Mouse (Mus musculus) urinary bladder, adult 18-20 months (tissue): Measurements from ENCODE around the gene Ptgir.
"Not testable (repeated sequence)": the region's sequence is repeated elsewhere in the genome, so short reads cannot be mapped to it uniquely, and the experiment has no call there.

Experiments used
- DNase-seq, 2 experiments: peaks; one replicate each; pipeline ENCODE4 v3.0.0; 2022; ENCODE audit warnings: low spot score in 2 of 2, mixed read lengths in 2 of 2

Ptgir gene

DNA sequence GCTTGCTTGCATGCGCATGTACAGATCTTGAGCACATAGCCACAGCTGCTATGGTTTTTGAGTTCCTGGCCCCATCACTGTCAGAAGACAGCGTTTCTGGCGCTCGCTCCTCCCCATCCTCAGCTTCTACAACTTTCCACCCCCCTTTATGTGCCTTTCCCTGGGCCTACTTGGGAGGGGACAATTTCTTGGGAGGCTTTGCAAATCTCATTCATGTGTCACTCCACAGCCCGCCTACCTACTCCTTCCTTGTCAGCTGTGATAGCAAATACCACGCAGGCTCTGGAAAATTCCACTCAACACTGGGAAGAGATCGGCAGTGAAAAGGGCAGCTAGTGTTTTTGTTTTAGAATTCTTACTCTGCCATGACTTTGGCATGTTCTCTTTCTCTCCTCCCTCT lies 34.0 kb downstream of the Ptgir start:
- no peak for DNase-seq

DNA sequence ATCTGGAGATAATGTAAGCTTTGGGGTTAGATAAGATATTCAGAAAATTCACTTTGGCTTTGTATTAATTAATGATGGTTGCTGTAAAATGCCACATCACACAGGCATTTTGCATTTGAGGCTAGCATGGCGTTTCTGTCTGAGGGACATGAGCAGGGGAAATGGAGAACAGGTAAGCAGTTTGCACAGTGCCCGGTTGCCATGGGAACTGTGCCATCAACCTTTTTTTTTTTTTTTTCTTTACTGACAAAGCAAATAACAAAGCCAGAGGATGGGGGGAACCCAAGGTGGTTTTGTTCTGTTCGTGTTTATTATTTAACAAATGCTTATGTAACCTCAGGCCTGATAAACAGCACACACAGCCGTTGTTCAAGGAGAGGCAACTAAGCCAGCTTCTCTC lies 36.6 kb downstream of the Ptgir start:
- no peak for DNase-seq

- peak in 1 of 2 experiments; percentile 34 for DNase-seq
These were observed 37.9 kb downstream of the Ptgir start, which contains the start of gene Pnmal2 for GRCm38 (mm10) chr7:16944061-16944807. Gene Pnmal2, plus strand, starts transcription at chr7:16944682.

DNA sequence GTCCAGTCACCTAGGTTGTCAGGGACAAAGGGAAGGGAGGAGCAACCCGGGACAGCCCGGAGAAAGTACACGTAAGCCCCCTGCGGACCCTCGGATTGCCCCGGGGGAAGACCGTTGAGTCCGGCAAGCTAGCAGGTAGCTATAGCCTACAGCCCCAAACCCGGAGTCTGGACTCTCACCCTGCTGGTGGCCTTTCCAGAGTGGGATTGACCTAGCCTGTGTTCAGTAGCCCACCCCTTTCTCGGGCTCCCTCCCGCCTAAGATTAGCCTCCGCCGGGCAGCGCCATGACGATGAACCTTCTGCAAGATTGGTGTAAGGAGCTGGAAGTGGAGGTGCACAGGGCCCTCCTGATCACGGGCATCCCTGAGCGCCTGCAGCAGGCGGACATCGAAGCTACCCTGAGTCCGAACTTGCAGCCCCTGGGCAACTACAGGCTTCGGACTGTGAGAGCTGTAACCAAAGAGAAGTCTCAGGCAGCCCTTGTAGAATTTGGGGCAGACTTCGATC lies 38.6 kb downstream of the Ptgir start:
- DNase-seq: no peak

DNA sequence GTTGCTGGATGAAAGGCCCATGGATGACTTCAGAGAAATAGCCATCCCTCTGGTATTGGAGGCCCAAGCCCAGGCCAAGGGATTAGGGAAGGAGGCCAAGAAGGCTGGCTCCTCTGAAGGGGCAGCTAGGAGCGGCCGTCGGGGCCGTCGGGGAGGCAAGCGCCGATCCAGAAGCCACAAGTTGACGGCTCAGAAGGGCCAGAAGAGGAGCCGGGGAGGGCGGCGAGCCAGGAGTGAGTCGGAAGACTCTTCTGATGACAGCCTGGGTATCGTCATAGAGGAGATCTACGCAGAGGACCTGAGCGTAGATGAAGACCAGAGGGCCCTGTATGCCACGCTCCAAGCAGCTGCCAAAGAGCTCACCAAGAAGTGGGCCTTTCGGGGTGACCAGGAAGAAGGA lies 39.1 kb downstream of the Ptgir start:
- DNase-seq: no peak

DNA sequence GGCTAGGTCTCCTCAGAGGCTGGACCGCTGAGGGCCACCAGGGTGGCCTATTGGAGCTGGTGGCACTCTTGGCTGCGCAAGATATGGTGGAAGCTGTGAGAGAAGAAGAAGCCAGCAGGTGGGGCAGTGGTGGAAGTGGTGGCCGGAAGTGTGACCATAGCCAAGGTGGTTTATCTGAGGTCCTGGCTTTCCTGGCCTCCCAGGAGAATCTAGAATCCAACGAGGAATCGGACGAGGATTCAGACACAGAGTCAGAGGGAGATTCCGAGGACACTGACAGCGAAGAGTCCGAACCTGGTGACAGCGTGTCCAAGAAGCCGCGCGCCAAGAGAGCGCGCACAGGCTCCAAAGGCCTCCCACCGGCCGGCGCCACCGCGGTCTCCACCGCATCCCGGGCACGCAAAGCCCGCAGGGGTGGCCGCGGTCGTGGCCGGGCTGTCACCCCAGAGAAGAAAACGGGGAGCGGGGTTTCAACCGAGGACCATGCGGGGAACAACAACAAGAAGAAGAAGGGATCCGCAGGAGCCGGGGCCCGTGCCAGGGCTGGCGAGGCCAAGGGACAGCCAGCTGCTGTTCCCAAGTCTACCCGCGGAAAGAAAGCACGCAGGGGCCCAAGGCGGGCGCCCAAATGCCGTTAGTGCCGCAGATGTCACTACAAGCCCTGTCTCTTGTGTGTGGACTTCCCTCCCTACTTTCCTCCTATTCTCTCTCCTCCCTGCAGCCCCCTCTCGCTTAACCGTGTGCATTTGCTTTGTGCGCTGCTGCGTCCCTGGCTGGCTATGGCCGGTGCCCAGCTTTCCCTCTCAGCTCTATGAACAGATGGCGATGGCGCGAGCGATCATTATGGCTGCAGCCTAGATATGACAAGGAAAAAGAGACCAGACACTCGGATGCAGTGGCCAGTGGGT lies 40.4 kb downstream of the Ptgir start:
- no peak for DNase-seq

- DNase-seq: no peak
These were observed 41.1 kb downstream of the Ptgir start for GRCm38 (mm10) chr7:16947349-16947895.

- no peak for DNase-seq
These were observed 41.7 kb downstream of the Ptgir start for GRCm38 (mm10) chr7:16947959-16948361.

DNA sequence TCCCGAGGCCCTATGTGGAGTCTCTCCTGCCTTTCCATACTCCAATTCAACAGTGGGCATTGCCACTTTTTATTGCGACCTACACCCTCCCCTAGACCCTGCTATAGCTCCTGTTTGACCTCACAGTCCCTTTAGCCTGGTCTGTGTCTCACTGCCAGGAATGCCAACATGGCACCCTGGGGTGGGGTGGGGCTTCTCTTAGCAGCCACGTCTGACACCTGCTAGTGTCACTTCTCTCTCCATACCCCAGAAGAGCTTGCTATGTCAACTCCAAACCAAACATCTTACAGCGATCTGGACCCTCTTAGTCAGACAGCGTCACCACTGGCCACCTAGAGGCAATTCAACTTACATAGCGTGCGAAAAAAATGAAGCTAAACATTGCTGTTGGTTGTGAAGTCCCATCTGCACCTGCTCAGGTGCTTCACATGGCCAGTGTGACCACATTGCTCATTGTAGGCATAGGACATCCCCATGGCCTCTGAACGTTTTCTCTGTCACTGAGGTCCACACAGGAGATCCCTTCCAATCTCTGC lies 42.7 kb downstream of the Ptgir start:
- DNase-seq: no peak

- peak; percentile 51 to 67 for DNase-seq
These were observed 43.9 kb downstream of the Ptgir start for GRCm38 (mm10) chr7:16949908-16950841.

GRCm38 (mm10) chr7:16950861-16951635 lies 44.8 kb downstream of the Ptgir start:
- DNase-seq: peak; percentile 41 to 59

DNA sequence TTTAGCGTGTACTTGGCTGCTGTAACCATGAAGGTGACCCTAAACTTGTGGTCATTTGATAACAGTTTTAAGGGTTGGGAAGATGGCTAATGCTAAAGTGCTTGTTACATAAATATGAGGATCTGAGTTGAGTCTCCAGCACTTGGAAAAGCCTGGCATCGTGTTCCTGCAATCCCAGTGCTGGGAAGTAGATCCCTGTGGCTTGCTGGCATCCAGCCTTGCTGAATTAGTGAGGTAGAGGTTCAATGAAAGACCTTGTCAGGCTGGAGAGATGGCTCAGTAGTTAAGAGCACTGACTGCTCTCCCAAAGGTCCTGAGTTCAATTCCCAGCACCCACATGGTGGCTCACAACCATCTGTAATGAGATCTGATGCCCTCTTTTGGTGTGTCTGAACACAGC lies 47.5 kb downstream of the Ptgir start:
- DNase-seq: not testable (repeated sequence)

DNA sequence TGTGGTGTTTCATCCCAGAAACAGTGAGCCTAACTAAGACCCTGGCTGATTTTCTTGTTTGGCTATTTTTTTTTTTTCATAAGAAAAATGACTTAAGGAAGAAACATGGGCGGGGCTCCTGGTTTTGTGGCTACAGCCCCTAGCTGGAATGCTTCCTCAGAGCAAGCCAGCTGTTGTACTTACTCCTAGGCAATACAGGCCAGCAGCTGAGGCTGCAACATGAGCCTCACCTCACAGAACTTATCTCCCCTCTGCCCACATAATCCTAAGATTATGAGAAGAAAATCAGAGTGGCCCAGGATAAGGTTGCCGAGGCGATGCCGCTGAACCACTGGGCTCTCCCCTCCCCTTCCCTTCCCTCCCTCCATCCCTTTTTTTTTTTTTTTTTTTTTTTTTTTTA lies 49.4 kb downstream of the Ptgir start:
- DNase-seq: no peak

DNA sequence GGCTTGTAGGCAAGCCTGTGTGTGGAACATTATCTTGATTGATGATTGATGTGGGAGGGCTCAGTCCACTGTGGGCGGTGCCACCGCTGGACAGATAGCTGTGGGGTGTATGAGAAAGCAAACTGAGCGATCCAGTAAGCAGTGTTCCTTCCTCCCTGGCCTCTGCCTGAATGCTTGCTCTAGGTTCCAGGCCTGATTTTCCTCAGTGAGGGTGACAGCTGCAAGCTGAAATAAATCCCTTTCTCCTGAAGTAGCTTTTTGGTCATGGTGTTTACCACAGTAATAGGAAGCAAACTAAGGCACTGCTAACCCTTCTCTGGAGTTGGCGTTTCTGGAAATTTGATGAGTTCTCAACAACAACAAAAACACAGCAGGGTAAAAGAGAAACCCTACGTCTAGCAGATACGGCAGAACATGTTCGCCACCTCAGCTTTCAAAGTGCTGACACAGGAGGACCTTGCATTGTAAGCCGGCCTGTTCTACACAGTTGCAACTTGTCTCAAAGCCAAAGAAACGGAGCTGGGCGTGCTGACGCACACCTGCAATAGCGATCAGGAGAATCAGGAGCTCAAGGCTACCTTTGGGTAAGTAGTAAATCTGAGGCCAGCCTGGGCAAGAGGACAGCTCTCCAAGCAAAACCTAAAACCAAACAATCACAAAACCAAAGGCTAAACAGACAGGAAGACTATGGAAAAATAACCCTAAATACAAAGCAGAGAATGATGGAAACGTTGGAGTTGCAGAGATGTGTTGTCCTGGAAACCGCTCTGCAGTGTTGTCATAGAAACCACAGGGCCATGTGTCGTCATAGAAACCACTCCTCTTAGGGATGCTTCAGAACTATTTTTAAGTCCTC lies 50.3 kb downstream of the Ptgir start:
- DNase-seq: no peak

DNA sequence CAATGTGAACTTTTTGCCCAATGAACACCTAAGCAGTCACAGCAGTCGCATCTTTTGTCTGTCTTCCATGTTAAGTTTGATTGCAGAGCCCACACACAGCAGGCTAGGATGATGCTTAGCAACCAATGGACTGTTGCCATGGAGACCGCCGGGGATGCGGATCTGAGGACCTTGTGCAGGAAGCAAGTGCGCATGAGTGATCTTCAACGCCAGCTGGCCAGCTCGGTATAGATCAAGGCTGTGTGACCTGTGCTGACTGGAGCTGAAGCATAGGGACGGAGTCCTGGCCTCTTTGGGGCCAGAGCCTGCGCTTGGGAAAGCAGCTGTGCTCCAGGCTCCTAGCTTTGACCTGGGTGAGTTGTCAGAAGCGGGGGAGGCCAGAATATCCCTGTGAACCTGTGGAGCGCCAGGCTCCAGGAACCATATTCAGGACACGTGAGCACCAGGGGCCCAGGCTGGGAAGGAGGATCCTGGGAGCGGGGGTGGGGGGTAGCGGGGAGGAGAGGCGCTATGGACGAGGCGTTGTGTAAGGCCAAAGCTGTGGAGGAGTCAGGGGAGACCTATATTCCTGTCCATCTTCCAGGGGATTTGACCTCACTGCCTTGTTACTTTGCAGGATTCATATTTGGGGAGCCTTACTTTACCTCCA lies 53.4 kb downstream of the Ptgir start, which contains the start of gene Pnmal1:
Gene Pnmal1, plus strand, starts transcription at position 141 of the 649 bp plus-strand sequence.
- no peak for DNase-seq
